Mouse (Mus musculus) heart, embryonic 11.5 days (tissue): ENCODE results near the gene Ppp6r3. TPM values are rescaled to one million over a fixed set of nuclear protein-coding genes. Genes with fewer than 3 reads are reported as not detected.

ENCODE experiments used
- ATAC-seq: fragments of 200-750 bp; cut with Nextera tagmentation; replicated peaks from 2 replicates; pipeline ENCODE4 v1.8.0; 2017; ENCODE audit warnings: moderate library complexity; ENCODE audit not compliant: insufficient number of reproducible peaks, low FRiP score, low TSS enrichment
- H3K27ac ChIP-seq: fragments of 300-500 bp; sonication (generic); 2 replicates; pipeline ENCODE4 v1.5.1; 2014; ENCODE audit warnings: mild to moderate bottlenecking, low read depth, low read length
- H3K27me3 ChIP-seq: fragments of 300-500 bp; sonication (generic); 2 replicates; pipeline ENCODE4 v1.6.1; 2014; ENCODE audit warnings: mild to moderate bottlenecking, low read length, mixed read lengths; ENCODE audit not compliant: control insufficient read depth, insufficient read depth
- H3K36me3 ChIP-seq: fragments of 300-500 bp; sonication (generic); 2 replicates; pipeline ENCODE4 v1.6.1; 2014; ENCODE audit warnings: mild to moderate bottlenecking, low read length, moderate library complexity, mixed read lengths; ENCODE audit not compliant: control insufficient read depth, insufficient read depth
- H3K4me1 ChIP-seq: fragments of 300-500 bp; sonication (generic); 2 replicates; pipeline ENCODE4 v1.6.1; 2014; ENCODE audit warnings: low read length; ENCODE audit not compliant: control insufficient read depth, insufficient read depth
- H3K4me2 ChIP-seq: fragments of 300-500 bp; sonication (generic); 2 replicates; pipeline ENCODE4 v1.6.1; 2014; ENCODE audit warnings: mild to moderate bottlenecking, moderate library complexity
- H3K4me3 ChIP-seq: fragments of 300-500 bp; sonication (generic); 2 replicates; pipeline ENCODE4 v1.5.1; 2014; ENCODE audit warnings: low read depth, low read length
- H3K9ac ChIP-seq: fragments of 300-500 bp; sonication (generic); 2 replicates; pipeline ENCODE4 v1.6.1; 2014; ENCODE audit warnings: mild to moderate bottlenecking, low read depth, low read length, moderate library complexity
- H3K9me3 ChIP-seq: fragments of 300-500 bp; sonication (generic); replicated peaks from 2 replicates; pipeline ENCODE4 v1.6.1; 2016; ENCODE audit warnings: low read length; ENCODE audit not compliant: control insufficient read depth
- WGBS: fragments of 180-500 bp; shearing (Covaris S2); extraction: QIAGEN DNeasy Blood & Tissue Kit; methylation state at CpG from one replicate; pipeline ENCODE4 v1.1.7; 2014; ENCODE audit not compliant: insufficient replicate concordance; 5-methylcytosine and 5-hydroxymethylcytosine counted together
- polyA plus RNA-seq: library from polyadenylated mRNA; unstranded; fragments of >200 nt; fragmentation: Nextera tagmentation; extraction: Ambion mirVana; gene quantifications from 2 replicates; pipeline ENCODE4 v1.2.1, GENCODE M21; 2014

Gene Ppp6r3
- polyA plus RNA-seq, 1 experiment from 2014 or later, result 57.9 TPM

DNA sequence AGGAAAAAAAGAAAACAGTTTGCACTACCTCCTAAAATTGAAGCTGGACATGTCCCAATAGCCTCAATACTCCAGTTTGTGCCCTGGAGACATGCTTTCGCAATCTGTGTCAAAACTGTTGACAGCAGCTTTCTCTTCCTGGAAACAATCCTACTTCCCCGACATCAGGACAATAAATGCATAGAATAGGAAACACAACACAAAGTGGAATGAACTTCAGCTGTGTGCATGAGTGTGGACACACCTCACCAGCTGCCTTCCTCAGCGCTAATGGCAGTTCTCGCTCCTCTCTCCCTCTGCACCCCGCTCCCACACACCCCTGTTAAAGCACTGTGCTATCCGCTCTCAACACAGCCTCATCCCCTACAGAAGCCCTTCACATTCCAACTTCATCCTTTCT lies 12.8 kb downstream of the Ppp6r3 start:
- H3K4me1 ChIP-seq, result peaks cover 20% of the 10 kb centered on the region
- no peak overlapping the region for H3K4me2 ChIP-seq
- no peak overlapping the region for H3K27ac ChIP-seq
- H3K36me3 ChIP-seq, result no peaks in the 10 kb centered on the region; the same call in 1 of the 2 replicates
- no peak overlapping the region for H3K4me3 ChIP-seq
- H3K27me3 ChIP-seq, result no peaks in the 10 kb centered on the region
- no peak for ATAC-seq
- no peak overlapping the region for H3K9ac ChIP-seq
- 93% methylated on average over 6 of the region's 6 CpGs for WGBS
- H3K9me3 ChIP-seq, result no peaks in the 10 kb centered on the region

DNA sequence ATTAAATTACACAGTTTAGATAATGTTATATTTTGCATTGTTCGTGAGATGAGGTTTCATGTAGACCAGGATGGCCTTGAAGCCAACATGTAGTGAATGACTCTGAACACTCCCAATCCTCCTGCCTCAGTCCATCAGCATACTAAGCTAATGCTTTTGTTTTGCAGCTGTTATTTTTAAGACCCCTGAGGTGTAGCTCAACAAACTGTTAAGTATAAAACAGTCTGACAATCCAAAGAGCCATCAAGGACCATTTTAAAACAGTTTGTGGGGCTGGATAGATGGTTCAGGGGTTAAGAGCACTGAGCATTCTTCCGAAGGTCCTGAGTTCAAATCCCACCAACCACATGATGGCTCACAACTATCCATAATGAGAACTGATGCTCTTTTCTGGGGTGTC lies 13.3 kb downstream of the Ppp6r3 start:
- H3K36me3 ChIP-seq, result no peaks in the 10 kb centered on the region; the same call in 1 of the 2 replicates
- no peak overlapping the region for H3K4me3 ChIP-seq
- H3K4me1 ChIP-seq, result peaks cover 19% of the 10 kb centered on the region
- WGBS, result 93% methylated on average over 2 of the region's 2 CpGs
- H3K9ac ChIP-seq, result no peak overlapping the region
- no peak overlapping the region for H3K27ac ChIP-seq
- no peaks in the 10 kb centered on the region for H3K27me3 ChIP-seq
- H3K4me2 ChIP-seq, result no peak overlapping the region
- ATAC-seq, result no peak
- H3K9me3 ChIP-seq, result no peaks in the 10 kb centered on the region

DNA sequence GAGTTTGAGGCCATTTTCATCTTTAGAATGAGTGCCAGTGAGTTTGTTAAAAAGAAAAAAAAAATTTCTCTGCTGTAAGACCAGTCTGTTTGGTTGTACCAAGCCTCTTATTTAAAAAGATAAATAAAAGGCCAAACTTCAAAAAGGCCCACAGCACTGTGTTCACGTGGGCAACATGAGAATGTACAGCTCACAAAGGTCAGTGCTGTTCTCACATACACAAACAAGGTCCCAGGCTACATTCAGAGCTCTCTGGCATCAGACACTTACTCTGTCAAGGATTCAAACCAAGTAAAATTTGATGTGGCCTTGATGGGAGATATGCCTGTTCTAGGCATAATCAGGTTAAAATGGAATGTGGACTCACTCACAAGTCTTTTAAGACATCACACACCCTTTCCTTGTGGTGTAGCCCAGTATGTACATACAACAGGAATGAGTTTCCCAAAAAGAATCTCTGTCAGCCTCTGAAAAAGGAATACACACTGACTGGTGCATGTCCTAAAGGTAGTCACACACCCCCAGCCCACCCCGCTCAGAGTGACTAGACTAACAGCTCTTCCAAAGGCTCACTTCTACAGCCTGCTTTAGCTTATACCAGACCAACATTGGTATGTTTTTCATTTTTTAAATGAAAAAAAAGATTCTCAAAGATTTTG lies 19.3 kb downstream of the Ppp6r3 start:
- H3K27ac ChIP-seq, result no peak overlapping the region
- H3K9ac ChIP-seq, result no peak overlapping the region
- no peak overlapping the region for H3K4me3 ChIP-seq
- no peak for ATAC-seq
- H3K36me3 ChIP-seq, result no peaks in the 10 kb centered on the region
- H3K4me2 ChIP-seq, result no peak overlapping the region
- 93% methylated on average over 2 of the region's 2 CpGs for WGBS
- H3K27me3 ChIP-seq, result no peaks in the 10 kb centered on the region
- 0 out of 2 replicates have a peak, but pooled peaks cover 4% of the 10 kb centered on the region for H3K4me1 ChIP-seq
- H3K9me3 ChIP-seq, result no peaks in the 10 kb centered on the region

DNA sequence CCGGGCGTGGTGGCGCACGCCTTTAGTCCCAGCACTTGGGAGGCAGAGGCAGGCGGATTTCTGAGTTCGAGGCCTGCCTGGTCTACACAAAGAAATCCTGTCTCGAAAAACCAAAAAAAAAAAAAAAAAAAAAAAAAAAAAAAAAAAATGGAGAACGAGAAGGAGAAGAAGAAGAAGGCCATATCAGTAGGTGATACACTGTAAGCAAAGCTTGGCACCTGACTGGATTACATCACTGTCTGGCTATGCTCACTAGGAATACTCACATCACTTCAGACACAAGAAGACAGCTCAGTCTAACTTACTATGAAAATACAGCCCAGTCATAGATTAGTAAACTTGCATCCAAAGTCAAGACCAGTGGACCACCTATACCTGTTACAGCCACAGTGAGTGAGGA lies 20.8 kb downstream of the Ppp6r3 start:
- Histone ChIP-seq H3K36me3 (no peaks in the 10 kb centered on the region), H3K4me3 (no peak overlapping the region), H3K27me3 (no peaks in the 10 kb centered on the region), H3K9ac (no peak overlapping the region), H3K4me1 (0 out of 2 replicates have a peak, but pooled peaks cover 4% of the 10 kb centered on the region), H3K9me3 (no peaks in the 10 kb centered on the region), H3K27ac (no peak overlapping the region), H3K4me2 (no peak overlapping the region)
- ATAC-seq, result no peak
- WGBS, result 95% methylated on average over 7 of the region's 8 CpGs

DNA sequence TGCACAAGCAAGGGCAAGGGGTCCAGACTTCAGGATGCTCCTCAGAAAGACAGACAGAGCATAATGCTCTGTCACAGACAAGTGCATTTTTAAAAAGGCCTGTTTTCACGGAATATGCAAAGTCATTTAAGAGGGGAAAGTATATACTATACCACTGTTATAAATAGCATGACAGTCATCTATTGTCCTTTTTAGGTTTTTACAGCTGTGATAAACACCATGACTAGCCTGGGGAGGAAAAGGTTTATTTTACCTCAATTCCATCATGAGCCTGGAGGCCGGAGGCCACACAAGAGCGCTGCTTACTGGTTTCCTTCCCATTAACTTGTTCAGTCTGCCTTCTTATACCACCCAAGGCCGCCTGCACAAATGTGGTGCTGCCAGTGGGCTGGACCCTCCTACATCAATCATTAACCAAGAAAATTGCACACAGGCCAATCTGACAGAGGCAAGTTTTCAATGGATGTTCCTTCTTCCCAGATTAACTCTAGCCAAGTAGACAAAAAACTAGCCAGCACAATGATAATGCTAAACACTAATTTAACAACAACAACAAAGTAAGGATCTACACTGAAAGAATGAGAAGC lies 23.9 kb downstream of the Ppp6r3 start:
- Histone ChIP-seq H3K9me3 (no peaks in the 10 kb centered on the region), H3K4me1 (0 out of 2 replicates have a peak, but pooled peaks cover 4% of the 10 kb centered on the region), H3K27ac (no peak overlapping the region), H3K36me3 (no peaks in the 10 kb centered on the region), H3K4me2 (no peak overlapping the region), H3K9ac (no peak overlapping the region), H3K27me3 (no peaks in the 10 kb centered on the region), H3K4me3 (no peak overlapping the region)
- 72% methylated on average over 4 of the region's 4 CpGs for WGBS
- ATAC-seq, result no peak

DNA sequence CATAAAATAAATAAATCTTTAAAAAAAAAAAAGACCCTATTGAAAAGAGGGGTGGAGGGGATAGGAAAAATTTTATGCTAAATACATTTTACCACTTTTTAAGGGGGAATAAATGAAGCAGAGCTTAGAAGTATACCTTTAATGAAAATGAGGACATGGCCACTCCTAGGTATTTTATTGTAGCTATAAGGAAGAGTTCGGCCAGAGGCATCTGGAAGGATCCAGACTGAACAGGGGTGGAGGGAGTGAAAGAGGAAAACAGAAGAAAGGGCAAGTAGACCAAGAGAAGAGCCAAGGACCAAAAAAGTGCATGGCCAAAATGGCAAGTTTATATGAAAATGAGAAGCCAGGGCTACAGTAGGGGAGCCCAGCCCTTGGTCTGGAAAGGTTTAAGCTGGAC lies 25.4 kb downstream of the Ppp6r3 start:
- WGBS, result 90% methylated on average over 1 of the region's 1 CpGs
- 0 out of 2 replicates have a peak, but pooled peaks cover 4% of the 10 kb centered on the region for H3K4me1 ChIP-seq
- no peak for ATAC-seq
- H3K9ac ChIP-seq, result no peak overlapping the region
- no peak overlapping the region for H3K4me3 ChIP-seq
- no peaks in the 10 kb centered on the region for H3K27me3 ChIP-seq
- H3K36me3 ChIP-seq, result no peaks in the 10 kb centered on the region
- no peak overlapping the region for H3K4me2 ChIP-seq
- H3K9me3 ChIP-seq, result no peaks in the 10 kb centered on the region
- no peak overlapping the region for H3K27ac ChIP-seq

DNA sequence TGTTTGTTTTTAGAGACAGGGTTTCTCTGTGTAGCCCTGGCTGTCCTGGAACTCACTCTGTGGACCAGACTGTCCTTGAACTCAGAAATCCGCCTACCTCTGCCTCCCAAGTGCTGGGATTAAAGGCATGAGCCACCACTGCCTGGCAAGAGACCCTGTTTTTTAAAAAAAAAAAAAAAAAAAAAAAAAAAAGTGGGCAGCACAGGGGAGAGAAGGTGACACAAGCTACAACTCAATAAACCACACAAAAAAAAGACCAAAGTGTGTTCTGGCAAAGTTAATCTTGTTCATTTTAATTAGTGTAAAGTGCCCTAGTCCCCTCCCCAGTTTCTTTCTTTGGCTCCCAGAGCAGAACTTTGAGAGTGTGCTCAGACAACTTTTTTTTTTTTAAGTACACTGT lies 26.3 kb downstream of the Ppp6r3 start:
- Histone ChIP-seq H3K27ac (no peak overlapping the region), H3K36me3 (no peaks in the 10 kb centered on the region), H3K4me2 (no peak overlapping the region), H3K4me3 (no peak overlapping the region), H3K9me3 (no peaks in the 10 kb centered on the region), H3K27me3 (no peaks in the 10 kb centered on the region), H3K4me1 (0 out of 2 replicates have a peak, but pooled peaks cover 4% of the 10 kb centered on the region), H3K9ac (no peak overlapping the region)
- ATAC-seq, result no peak
- 74% methylated on average over 1 of the region's 1 CpGs for WGBS

DNA sequence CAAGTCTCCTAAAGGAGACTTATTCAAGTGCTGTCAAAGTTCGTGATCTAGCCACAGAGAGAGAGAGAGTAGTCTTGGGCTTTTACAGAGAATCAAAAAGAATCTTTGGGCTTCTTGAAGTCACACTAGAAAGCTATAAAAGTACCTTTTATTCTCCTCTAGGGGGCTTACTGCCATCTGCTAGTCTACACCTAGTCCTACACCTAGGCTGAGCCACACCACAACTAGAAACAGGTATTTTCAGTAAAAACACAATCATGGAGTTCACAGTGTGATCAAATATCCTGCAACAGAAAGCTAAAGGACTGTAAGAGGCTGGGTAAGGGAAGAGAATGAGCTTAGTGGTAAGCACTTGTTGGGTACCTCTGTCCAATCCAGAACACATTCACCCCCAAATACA lies 27.2 kb downstream of the Ppp6r3 start:
- H3K27ac ChIP-seq, result no peak overlapping the region
- no peak overlapping the region for H3K4me3 ChIP-seq
- no peak overlapping the region for H3K4me2 ChIP-seq
- no peaks in the 10 kb centered on the region for H3K36me3 ChIP-seq
- H3K9me3 ChIP-seq, result no peaks in the 10 kb centered on the region
- ATAC-seq, result no peak
- H3K4me1 ChIP-seq, result 0 out of 2 replicates have a peak, but pooled peaks cover 4% of the 10 kb centered on the region
- 100% methylated on average over 1 of the region's 1 CpGs for WGBS
- H3K27me3 ChIP-seq, result no peaks in the 10 kb centered on the region
- no peak overlapping the region for H3K9ac ChIP-seq

DNA sequence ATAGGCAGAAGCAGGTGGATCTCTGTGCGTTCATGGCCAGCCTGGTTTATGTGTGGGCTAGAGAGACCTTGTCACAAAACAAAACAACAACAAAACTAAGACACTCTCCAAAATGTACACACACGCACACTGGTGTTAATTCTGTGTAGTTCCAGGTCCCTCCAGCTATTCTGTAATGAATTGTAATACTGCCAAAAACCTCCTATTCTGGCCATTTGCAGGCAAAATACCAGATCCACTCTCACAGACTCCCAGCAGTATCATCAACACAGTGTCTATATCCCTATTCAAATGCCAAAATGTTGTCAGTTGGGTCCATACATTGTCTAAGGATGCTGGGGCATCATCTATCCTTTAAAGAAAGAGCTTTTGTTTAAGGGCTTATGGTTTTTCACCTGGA lies 30.6 kb downstream of the Ppp6r3 start:
- Histone ChIP-seq H3K4me2 (no peak overlapping the region), H3K4me3 (no peak overlapping the region), H3K4me1 (no peaks in the 10 kb centered on the region), H3K9ac (no peak overlapping the region), H3K27me3 (no peaks in the 10 kb centered on the region), H3K36me3 (no peaks in the 10 kb centered on the region), H3K27ac (no peak overlapping the region), H3K9me3 (no peaks in the 10 kb centered on the region)
- 98% methylated on average over 2 of the region's 2 CpGs for WGBS
- ATAC-seq, result no peak
